Mouse (Mus musculus) liver, embryonic 16.5 days (tissue): ENCODE measurements around the gene Adam12. TPM values are rescaled to one million over a fixed set of nuclear protein-coding genes. Genes with fewer than 3 reads are reported as not detected.

Experiments used
- ATAC-seq: fragments of 200-750 bp; cut with Nextera tagmentation; 2 replicates; pipeline ENCODE4 v1.8.0; 2017; ENCODE audit warnings: low read depth, mild to moderate bottlenecking, moderate number of reproducible peaks, moderate library complexity
- H3K27ac ChIP-seq: fragments of 300-500 bp; sonication (generic); 2 replicates; pipeline ENCODE4 v1.5.1; 2014; ENCODE audit warnings: mild to moderate bottlenecking, low read length
- H3K27me3 ChIP-seq: fragments of 300-500 bp; sonication (generic); 2 replicates; pipeline ENCODE4 v1.6.1; 2014; ENCODE audit warnings: low read depth, low read length, mixed read lengths; ENCODE audit not compliant: control insufficient read depth, insufficient read depth
- H3K36me3 ChIP-seq: fragments of 300-500 bp; sonication (generic); 2 replicates; pipeline ENCODE4 v1.6.1; 2014; ENCODE audit warnings: mild to moderate bottlenecking; ENCODE audit not compliant: control insufficient read depth, insufficient read depth
- H3K4me1 ChIP-seq: fragments of 300-500 bp; sonication (generic); 2 replicates; pipeline ENCODE4 v1.6.1; 2014; ENCODE audit warnings: low read depth, low read length, mixed read lengths; ENCODE audit not compliant: control insufficient read depth
- H3K4me2 ChIP-seq: fragments of 300-500 bp; sonication (generic); 2 replicates; pipeline ENCODE4 v1.6.1; 2014; ENCODE audit warnings: low read depth, low read length, mixed read lengths
- H3K4me3 ChIP-seq: fragments of 300-500 bp; sonication (generic); 2 replicates; pipeline ENCODE4 v1.5.1; 2014; ENCODE audit warnings: low read depth, mild to moderate bottlenecking, low read length
- H3K9ac ChIP-seq: fragments of 300-500 bp; sonication (generic); 2 replicates; pipeline ENCODE4 v1.6.1; 2014; ENCODE audit warnings: low read depth, low read length
- H3K9me3 ChIP-seq: fragments of 300-500 bp; sonication (generic); replicated peaks from 2 replicates; pipeline ENCODE4 v1.6.1; 2016; ENCODE audit warnings: low read length; ENCODE audit not compliant: control insufficient read depth
- WGBS: fragments of 180-500 bp; shearing (Covaris S2); extraction: QIAGEN DNeasy Blood & Tissue Kit; methylation state at CpG from one replicate; pipeline ENCODE4 v1.1.7; 2014; ENCODE audit not compliant: insufficient replicate concordance; 5-methylcytosine and 5-hydroxymethylcytosine counted together
- polyA plus RNA-seq: library from polyadenylated mRNA; unstranded; fragments of >200 nt; fragmentation: Nextera tagmentation; extraction: Ambion mirVana; gene quantifications from 2 replicates; pipeline ENCODE4 v1.2.1, GENCODE M21; 2015

Gene Adam12
- polyA plus RNA-seq, 1 experiment from 2014 or later = 1.4 TPM

DNA sequence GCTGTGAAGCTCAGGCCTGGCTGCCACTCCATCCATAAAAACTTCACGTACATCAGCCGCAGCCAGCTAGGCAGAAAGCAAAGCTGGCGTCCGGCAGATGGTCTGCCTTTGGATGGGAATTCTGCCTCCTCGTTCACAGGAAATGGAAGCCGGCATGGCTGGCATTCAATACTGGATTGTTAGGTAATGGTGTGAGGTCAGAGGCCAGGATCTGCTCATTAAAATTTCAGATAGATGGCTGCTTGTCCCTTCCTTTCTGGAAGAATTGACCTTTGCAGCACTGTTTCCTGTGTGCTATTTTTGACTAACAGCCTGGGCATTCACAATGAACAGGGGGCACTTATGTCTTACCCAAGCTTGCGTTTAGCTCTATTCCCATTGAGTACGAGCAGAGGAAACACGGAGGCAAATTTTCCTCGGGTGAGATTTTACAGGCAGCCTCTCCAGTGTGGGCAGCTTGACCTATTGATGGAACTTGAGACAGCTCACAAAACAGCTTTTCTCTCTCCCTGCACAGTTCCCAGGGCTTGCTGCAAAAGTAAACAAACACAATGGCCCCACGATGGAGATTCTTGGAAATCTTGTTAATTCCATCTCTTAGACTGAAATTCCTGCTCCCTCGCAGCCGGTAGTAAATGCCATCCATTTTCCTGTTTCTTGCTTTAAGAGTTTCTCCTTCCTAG lies 4.0 kb downstream of the Adam12 start:
- Histone ChIP-seq H3K4me1 (no peaks in the 10 kb centered on the region), H3K27ac (0 out of 2 replicates have a peak overlapping the region, but pooled peaks have one; percentile 25), H3K36me3 (no peaks in the 10 kb centered on the region), H3K27me3 (peaks cover 25% of the 10 kb centered on the region), H3K4me3 (no peak overlapping the region), H3K9ac (no peak overlapping the region), H3K4me2 (no peak overlapping the region), H3K9me3 (no peaks in the 10 kb centered on the region)
- ATAC-seq = no peak
- WGBS = 34% methylated on average over 13 of the region's 13 CpGs

DNA sequence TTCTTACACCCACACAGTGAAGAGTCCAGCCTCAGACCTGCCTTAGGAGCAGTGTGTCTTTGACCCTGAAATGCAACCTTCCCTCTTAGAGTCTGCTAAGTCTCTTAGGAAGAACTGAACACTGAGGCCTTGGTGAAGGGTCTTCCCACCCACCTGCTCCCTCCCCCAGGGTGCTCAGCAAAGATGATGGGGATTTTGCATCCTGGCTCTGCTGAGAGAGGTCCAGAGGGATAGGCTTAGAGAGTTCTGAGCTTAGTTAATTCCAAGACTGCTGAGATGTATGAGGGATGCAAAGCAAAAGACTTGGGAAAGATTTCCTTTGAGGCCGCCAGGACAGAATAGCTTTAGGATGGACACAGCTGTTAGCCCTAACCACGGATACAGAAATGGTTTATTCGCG lies 4.8 kb downstream of the Adam12 start:
- Histone ChIP-seq H3K27me3 (peaks cover 25% of the 10 kb centered on the region), H3K4me1 (no peaks in the 10 kb centered on the region), H3K36me3 (no peaks in the 10 kb centered on the region), H3K9me3 (no peaks in the 10 kb centered on the region), H3K4me2 (no peak overlapping the region), H3K4me3 (no peak overlapping the region), H3K27ac (no peak overlapping the region), H3K9ac (no peak overlapping the region)
- no peak for ATAC-seq
- WGBS = 59% methylated on average over 4 of the region's 4 CpGs

DNA sequence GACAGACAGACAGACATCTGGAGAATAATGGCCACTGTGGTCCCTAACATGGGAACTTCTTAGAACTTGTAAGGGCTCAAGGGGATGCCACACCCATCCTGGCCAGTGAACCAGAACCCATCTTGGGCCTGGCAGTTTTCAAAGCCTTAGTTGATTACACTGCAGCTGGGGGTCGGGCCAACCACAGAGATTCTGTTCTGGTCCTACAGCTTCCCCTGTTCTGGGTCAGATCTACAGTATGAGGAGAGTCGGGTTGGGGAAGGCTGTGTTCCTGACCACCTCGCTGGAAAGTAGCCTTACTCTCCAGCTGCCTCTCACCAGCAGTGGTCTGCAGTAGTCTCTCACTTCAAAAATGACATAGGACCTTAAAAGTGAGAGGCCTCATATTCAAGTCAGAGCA lies 5.7 kb downstream of the Adam12 start:
- 57% methylated on average over 3 of the region's 3 CpGs for WGBS
- Histone ChIP-seq H3K4me1 (no peaks in the 10 kb centered on the region), H3K4me2 (no peak overlapping the region), H3K9ac (no peak overlapping the region), H3K4me3 (no peak overlapping the region), H3K9me3 (no peaks in the 10 kb centered on the region), H3K27me3 (peaks cover 25% of the 10 kb centered on the region), H3K27ac (no peak overlapping the region), H3K36me3 (no peaks in the 10 kb centered on the region)
- ATAC-seq = no peak

DNA sequence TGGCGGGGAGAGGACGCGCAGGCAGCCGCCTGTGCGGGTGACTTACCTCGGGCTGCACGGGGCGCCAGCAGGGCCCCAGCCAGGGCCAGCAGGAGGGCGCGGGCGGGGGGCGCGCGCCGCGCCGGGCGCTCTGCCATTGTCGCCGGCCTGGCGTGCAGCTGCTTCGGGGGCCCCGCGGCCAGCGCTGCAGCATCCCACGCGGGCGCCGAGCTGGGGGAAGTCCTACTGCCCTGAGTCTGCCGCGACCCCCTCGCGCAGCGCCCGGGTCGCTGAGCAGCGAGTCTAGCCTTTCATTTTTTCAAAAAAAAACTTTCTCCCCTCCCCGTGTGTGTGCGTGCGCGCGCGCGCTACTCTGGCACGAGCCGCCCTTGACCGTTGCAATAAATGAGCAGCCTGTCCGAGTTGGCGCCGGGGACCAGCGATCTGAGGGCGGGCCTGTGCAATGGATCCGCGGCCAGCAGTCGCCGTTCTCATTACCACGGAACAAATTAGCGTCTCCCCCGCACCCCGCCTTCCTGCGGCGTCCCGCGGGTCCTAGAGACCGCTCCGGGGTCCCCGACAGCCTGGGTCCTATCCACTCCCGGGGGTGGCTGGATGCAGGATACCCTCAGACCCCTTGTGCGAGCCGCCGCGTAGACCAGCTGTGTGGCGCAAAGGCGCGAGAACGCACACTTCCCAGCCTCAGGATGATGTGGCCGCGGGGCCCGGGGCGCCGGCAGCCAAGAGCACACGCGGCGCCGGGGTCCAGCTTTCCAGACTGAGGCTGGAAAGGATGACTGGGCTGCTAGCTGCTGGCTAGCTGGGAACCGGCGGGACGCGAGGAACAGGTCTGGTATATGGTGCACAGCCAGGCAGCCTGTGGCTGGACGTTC lies 7.0 kb downstream of the Adam12 start:
- Histone ChIP-seq H3K9ac (0 out of 2 replicates have a peak overlapping the region, but pooled peaks have one; percentile 20), H3K27ac (peak overlapping the region; percentile 14; the same call in 1 of the 2 replicates), H3K4me1 (no peaks in the 10 kb centered on the region), H3K27me3 (peaks cover 25% of the 10 kb centered on the region), H3K4me2 (peak overlapping the region; percentile 36), H3K9me3 (no peaks in the 10 kb centered on the region), H3K36me3 (no peaks in the 10 kb centered on the region), H3K4me3 (peak overlapping the region; percentile 42)
- 1% methylated on average over 82 of the region's 90 CpGs for WGBS
- 0 out of 2 replicates have a peak, but pooled peaks have one; percentile 11 for ATAC-seq

DNA sequence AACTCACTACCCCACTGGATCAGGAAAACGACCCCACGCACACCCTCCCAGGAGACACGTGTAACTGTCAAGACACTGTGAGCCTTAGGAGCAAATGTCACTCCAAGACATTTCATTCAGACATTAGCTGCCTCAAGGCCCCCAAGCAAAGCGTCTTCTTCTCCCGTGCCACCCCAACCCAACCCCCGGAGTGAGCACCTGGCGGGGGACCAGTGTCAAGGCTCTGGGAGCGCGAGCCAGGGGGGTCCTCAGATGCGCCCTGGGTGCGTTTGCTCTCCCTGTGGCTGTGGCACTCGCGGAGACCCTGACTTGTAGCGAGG lies 7.6 kb downstream of the Adam12 start:
- Histone ChIP-seq H3K9ac (0 out of 2 replicates have a peak overlapping the region, but pooled peaks have one; percentile 20), H3K27me3 (peaks cover 25% of the 10 kb centered on the region)

DNA sequence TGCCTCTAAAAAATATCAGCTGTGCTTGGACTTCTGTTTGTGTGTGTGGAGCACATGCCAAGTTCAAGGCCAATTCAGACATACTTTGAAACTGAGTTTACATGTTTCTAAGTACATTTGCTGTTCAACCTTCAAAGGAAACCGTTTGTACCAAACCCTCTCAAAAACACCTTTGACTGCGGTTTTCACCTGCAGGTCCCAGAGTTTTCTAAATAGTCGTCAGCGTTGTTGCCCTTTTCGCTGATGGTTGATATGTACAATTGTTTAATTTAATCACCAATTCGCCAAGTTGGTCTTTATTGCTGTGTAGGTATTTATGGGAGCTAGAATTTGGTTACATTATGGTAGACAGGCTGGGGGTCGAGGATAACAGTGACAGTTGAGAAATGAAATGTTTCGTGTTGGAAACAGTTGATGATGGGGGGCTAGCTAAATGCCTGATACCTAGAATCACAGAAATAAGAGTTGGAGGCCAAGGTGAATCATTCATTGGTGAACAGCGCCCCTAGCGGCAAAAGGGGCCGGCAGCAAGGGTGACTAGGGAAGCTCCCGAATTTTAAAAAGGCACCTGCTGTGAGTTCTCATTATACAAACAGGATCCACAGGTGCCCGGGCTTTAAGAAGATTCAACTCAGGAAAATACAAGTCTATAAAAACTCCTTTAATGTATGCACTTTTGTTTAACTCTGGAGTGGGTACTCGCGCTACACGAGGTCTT lies 8.3 kb downstream of the Adam12 start:
- Histone ChIP-seq H3K4me1 (no peaks in the 10 kb centered on the region), H3K36me3 (no peaks in the 10 kb centered on the region), H3K4me3 (peak overlapping the region; percentile 42; the same call in 1 of the 2 replicates), H3K27me3 (peaks cover 25% of the 10 kb centered on the region), H3K27ac (no peak overlapping the region), H3K9me3 (no peaks in the 10 kb centered on the region), H3K4me2 (peak overlapping the region; percentile 36), H3K9ac (no peak overlapping the region)
- 19% methylated on average over 16 of the region's 16 CpGs for WGBS
- no peak for ATAC-seq

More for the DNA sequence above, 7.6 kb downstream of the Adam12 start:
- Histone ChIP-seq H3K9me3 (no peaks in the 10 kb centered on the region), H3K4me2 (peak overlapping the region; percentile 36), H3K36me3 (no peaks in the 10 kb centered on the region), H3K27ac (0 out of 2 replicates have a peak overlapping the region, but pooled peaks have one; percentile 14), H3K4me3 (peak overlapping the region; percentile 42), H3K4me1 (no peaks in the 10 kb centered on the region)
- under 1% methylated on average over 14 of the region's 14 CpGs for WGBS
- no peak for ATAC-seq

DNA sequence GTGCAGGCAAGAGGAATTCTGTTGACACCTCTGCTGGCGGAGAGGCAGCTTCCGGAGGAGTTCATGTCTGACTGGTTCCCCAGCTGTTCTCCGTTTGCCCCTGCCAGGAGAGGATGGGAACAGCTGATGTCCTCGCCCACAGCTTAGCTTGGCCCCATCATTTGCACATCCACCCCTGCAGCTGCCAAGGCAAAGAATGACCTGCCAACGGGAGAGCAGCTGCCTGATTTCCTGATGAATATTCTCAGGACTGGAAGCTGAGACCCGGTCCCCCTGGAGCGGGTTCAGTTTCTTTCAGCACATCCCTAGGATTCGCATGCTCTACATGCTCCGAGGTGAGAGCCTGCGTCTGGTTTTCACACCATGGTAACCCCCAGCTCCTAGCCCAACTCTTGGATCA lies 24.0 kb downstream of the Adam12 start:
- H3K4me2 ChIP-seq = no peak overlapping the region
- H3K9me3 ChIP-seq = no peaks in the 10 kb centered on the region
- no peak overlapping the region for H3K4me3 ChIP-seq
- WGBS = 58% methylated on average over 10 of the region's 10 CpGs
- no peak overlapping the region for H3K27ac ChIP-seq
- ATAC-seq = no peak
- H3K36me3 ChIP-seq = no peaks in the 10 kb centered on the region
- no peaks in the 10 kb centered on the region for H3K4me1 ChIP-seq
- no peaks in the 10 kb centered on the region for H3K27me3 ChIP-seq
- H3K9ac ChIP-seq = no peak overlapping the region

DNA sequence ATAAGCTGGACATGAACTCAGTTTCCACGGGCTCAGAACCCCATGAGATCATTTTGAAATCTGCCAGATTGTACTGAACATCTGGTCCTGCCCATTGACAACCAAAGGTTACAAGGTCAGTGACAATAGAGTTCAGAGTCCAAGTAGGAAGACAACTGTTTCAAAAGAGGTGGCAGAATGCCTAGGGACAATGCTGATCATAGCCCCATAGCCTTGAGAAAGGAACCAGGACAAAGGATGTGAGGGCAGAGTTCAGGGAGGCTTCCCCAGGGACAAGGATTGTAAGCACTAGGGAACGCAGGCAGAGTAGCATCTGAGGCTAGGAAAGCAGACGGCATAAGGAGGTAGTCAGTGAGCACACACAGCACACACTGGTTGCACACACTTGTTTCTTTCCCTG lies 38.9 kb downstream of the Adam12 start:
- no peak overlapping the region for H3K27ac ChIP-seq
- H3K9me3 ChIP-seq = no peaks in the 10 kb centered on the region
- no peak overlapping the region for H3K9ac ChIP-seq
- 59% methylated on average over 3 of the region's 3 CpGs for WGBS
- no peak for ATAC-seq
- H3K36me3 ChIP-seq = no peaks in the 10 kb centered on the region
- no peak overlapping the region for H3K4me3 ChIP-seq
- H3K4me1 ChIP-seq = no peaks in the 10 kb centered on the region
- no peaks in the 10 kb centered on the region for H3K27me3 ChIP-seq
- no peak overlapping the region for H3K4me2 ChIP-seq
